In genomic region chr4:129983764-129984420, GRCm38 (mm10) we compare ENCODE assay signal across 9 mouse cellular contexts. TPM values are rescaled to one million over a fixed set of nuclear protein-coding genes. Genes with fewer than 3 reads are reported as not detected.
DNase-seq lines count a peak whose midpoint lies in the region; ATAC-seq lines count a peak whose summit lies in the region.
"Had no signal": no experiment of that assay in that cellular context is flagged by ENCODE, and none has a peak within 500 bp of the region (broad histone marks: within the 10 kb centered on the region; RNA-seq: fewer than 3 reads in every experiment).

No protein-coding gene starts in this region.

- H3K27ac ChIP-seq in embryonic facial prominence, embryonic 13.5 days, result peak overlapping the region; percentile 17; the same call in 1 of the 2 replicates
- H3K27ac ChIP-seq in heart, embryonic 10.5 days, result no peak overlapping the region
- H3K27ac ChIP-seq in limb, embryonic 11.5 days (replicated peaks; ENCODE audit: low read depth, low read length), result no peak overlapping the region
- peak overlapping the region; percentile 87 for H3K27ac ChIP-seq in midbrain, embryonic 14.5 days (replicated peaks; ENCODE audit: low read depth, low read length)

- peak overlapping the region; percentile 95 for H3K4me2 ChIP-seq in embryonic facial prominence, embryonic 13.5 days
- peak overlapping the region; percentile 97 for H3K4me2 ChIP-seq in limb, embryonic 11.5 days (ENCODE audit: low read depth, severe bottlenecking)
- peak overlapping the region; percentile 86 for H3K4me2 ChIP-seq in midbrain, embryonic 14.5 days (ENCODE audit: low read length)

- H3K9me3 ChIP-seq in embryonic facial prominence, embryonic 13.5 days, result no peaks in the 10 kb centered on the region
- no peaks in the 10 kb centered on the region for H3K9me3 ChIP-seq in heart, embryonic 10.5 days
- no peaks in the 10 kb centered on the region for H3K9me3 ChIP-seq in limb, embryonic 11.5 days (ENCODE audit: control insufficient read depth, low read length)
- no peaks in the 10 kb centered on the region for H3K9me3 ChIP-seq in midbrain, embryonic 14.5 days (ENCODE audit: control insufficient read depth, low read length)

- peak overlapping the region; percentile 73 for H3K4me3 ChIP-seq in embryonic facial prominence, embryonic 13.5 days
- H3K4me3 ChIP-seq in heart, embryonic 10.5 days, result peak overlapping the region; percentile 72
- peak overlapping the region; percentile 52 for H3K4me3 ChIP-seq in limb, embryonic 11.5 days (ENCODE audit: low read depth, low read length)
- H3K4me3 ChIP-seq in midbrain, embryonic 14.5 days (replicated peaks; ENCODE audit: low read depth, low read length), result peak overlapping the region; percentile 76

- no peaks in the 10 kb centered on the region for H3K36me3 ChIP-seq in embryonic facial prominence, embryonic 13.5 days
- H3K36me3 ChIP-seq in heart, embryonic 10.5 days, result no peaks in the 10 kb centered on the region
- H3K36me3 ChIP-seq in limb, embryonic 11.5 days (ENCODE audit: control insufficient read depth, insufficient read depth, low read length), result no peaks in the 10 kb centered on the region
- H3K36me3 ChIP-seq in midbrain, embryonic 14.5 days (ENCODE audit: control insufficient read depth, insufficient read depth, low read length), result no peaks in the 10 kb centered on the region
- H3K36me3 ChIP-seq: G1E had no signal

- H3K27me3 ChIP-seq in embryonic facial prominence, embryonic 13.5 days, result peaks cover 83% of the 10 kb centered on the region
- peaks cover 96% of the 10 kb centered on the region for H3K27me3 ChIP-seq in heart, embryonic 10.5 days (ENCODE audit: insufficient read depth, poor library complexity, severe bottlenecking)
- peaks cover 72% of the 10 kb centered on the region for H3K27me3 ChIP-seq in limb, embryonic 11.5 days (ENCODE audit: control insufficient read depth, insufficient read depth, low read length)
- H3K27me3 ChIP-seq in midbrain, embryonic 14.5 days (ENCODE audit: control insufficient read depth, insufficient read depth, low read length), result no peaks in the 10 kb centered on the region

- no peak for ATAC-seq in embryonic facial prominence, embryonic 13.5 days (ENCODE audit: insufficient number of reproducible peaks, insufficient read depth, low FRiP score, low TSS enrichment, low read depth)
- ATAC-seq in limb, embryonic 11.5 days (ENCODE audit: insufficient number of reproducible peaks, low FRiP score, low TSS enrichment, low read depth), result no peak
- peak; percentile 33; the same call in 1 of the 2 replicates for ATAC-seq in midbrain, embryonic 14.5 days (ENCODE audit: low FRiP score, low TSS enrichment)

- 4% methylated on average over 15 of the region's 15 CpGs for WGBS in embryonic facial prominence, embryonic 13.5 days
- WGBS in heart, embryonic 10.5 days, result 4% methylated on average over 15 of the region's 15 CpGs
- 7% methylated on average over 15 of the region's 15 CpGs for WGBS in limb, embryonic 11.5 days
- WGBS in midbrain, embryonic 14.5 days, result 3% methylated on average over 15 of the region's 15 CpGs

- peak overlapping the region; percentile 86 for H3K9ac ChIP-seq in embryonic facial prominence, embryonic 13.5 days
- H3K9ac ChIP-seq in limb, embryonic 11.5 days (ENCODE audit: low read length), result no peak overlapping the region
- H3K9ac ChIP-seq in midbrain, embryonic 14.5 days (replicated peaks; ENCODE audit: low read length), result peak overlapping the region; percentile 81; the same call in 1 of the 2 replicates

- peak; percentile 39 to 57 for DNase-seq in urinary bladder, adult 18-20 months (ENCODE audit: low spot score in 2 of 2)
- DNase-seq in urinary bladder, adult 2 months (ENCODE audit: low spot score), result no peak
- peak; percentile 86 for DNase-seq in heart, embryonic 10.5 days (ENCODE audit: low spot score)
- peak; percentile 62 for DNase-seq in kidney, adult 9 months
- DNase-seq in limb, embryonic 11.5 days (ENCODE audit: low spot score), result peak; percentile 79
- DNase-seq in midbrain, embryonic 14.5 days, result peak; percentile 83
- peak; percentile 22 to 45 for DNase-seq in spleen, postnatal 36 days (ENCODE audit: low spot score in 2 of 2)

- peaks cover 64% of the 10 kb centered on the region for H3K4me1 ChIP-seq in embryonic facial prominence, embryonic 13.5 days
- H3K4me1 ChIP-seq in heart, embryonic 10.5 days, result peaks cover 65% of the 10 kb centered on the region
- H3K4me1 ChIP-seq in limb, embryonic 11.5 days (ENCODE audit: control insufficient read depth, insufficient read depth, low read length), result peaks cover 21% of the 10 kb centered on the region
- peaks cover 59% of the 10 kb centered on the region for H3K4me1 ChIP-seq in midbrain, embryonic 14.5 days (ENCODE audit: control insufficient read depth, insufficient read depth, low read length)

RNA-seq across cellular contexts. Expression of gene Adgrb2, which starts 0.8 kb away (rescaled TPM):
- 4.0 and 5.4 TPM in 2 replicates for polyA plus RNA-seq in urinary bladder, adult 2 months (2012; rRNA removed)
- polyA plus RNA-seq in embryonic facial prominence, embryonic 13.5 days (2015; fragmentation: Nextera tagmentation; extraction: Ambion mirVana), result 6.7 and 7.9 TPM in 2 replicates
- 1.2 and 3.1 TPM in 2 replicates for polyA plus RNA-seq in heart, embryonic 10.5 days (2016; fragmentation: Nextera tagmentation; extraction: Ambion mirVana)
- 1.2 and 1.5 TPM in 2 replicates for polyA plus RNA-seq in limb, embryonic 11.5 days (2014; fragmentation: Nextera tagmentation; extraction: Ambion mirVana)
- polyA plus RNA-seq in midbrain, embryonic 14.5 days (2014; fragmentation: Nextera tagmentation; extraction: Ambion mirVana), result 15.9 and 16.9 TPM in 2 replicates
- polyA plus RNA-seq: G1E had no signal

RNA-seq across cellular contexts. Expression of gene Spocd1, which starts 54.8 kb away (rescaled TPM):
- not detected in 2 replicates for polyA plus RNA-seq in urinary bladder, adult 2 months (2012; rRNA removed)
- 0.06 and 0.08 TPM in 2 replicates for polyA plus RNA-seq in embryonic facial prominence, embryonic 13.5 days (2015; fragmentation: Nextera tagmentation; extraction: Ambion mirVana)
- 0.46 and 0.59 TPM in 2 replicates for polyA plus RNA-seq in heart, embryonic 10.5 days (2016; fragmentation: Nextera tagmentation; extraction: Ambion mirVana)
- not detected in 2 replicates for polyA plus RNA-seq in limb, embryonic 11.5 days (2014; fragmentation: Nextera tagmentation; extraction: Ambion mirVana)
- polyA plus RNA-seq in midbrain, embryonic 14.5 days (2014; fragmentation: Nextera tagmentation; extraction: Ambion mirVana), result 0.16 TPM in 1 of 2 replicates, not detected in the other
- polyA plus RNA-seq: G1E had no signal

Comparison
In these comparisons a context has a peak if more than half of its experiments do, and no peak if none do; other contexts are left out.
1. H3K27ac ChIP-seq: peak in embryonic facial prominence, embryonic 13.5 days (single experiment) and midbrain, embryonic 14.5 days (single experiment); none in heart, embryonic 10.5 days (single experiment) and limb, embryonic 11.5 days (single experiment).
2. Peak in every context shown above with its lines, with median percentiles within 50 percentile points of each other: H3K4me2 ChIP-seq and H3K4me3 ChIP-seq.